Mouse (Mus musculus): ENCODE data around the gene Col25a1.

The Col25a1 gene

GRCm38 (mm10) chr3:130443842-130444627 lies 312.7 kb downstream of the Col25a1 start:
- no peak for DNase-seq (ENCODE audit: low spot score)

GRCm38 (mm10) chr3:130449864-130450263 lies 318.6 kb downstream of the Col25a1 start:
- DNase-seq (ENCODE audit: low spot score), result no peak

GRCm38 (mm10) chr3:130465371-130465770 lies 334.1 kb downstream of the Col25a1 start:
- DNase-seq (ENCODE audit: low spot score), result no peak

GRCm38 (mm10) chr3:130473211-130473768 lies 342.0 kb downstream of the Col25a1 start:
- no peak for DNase-seq (ENCODE audit: low spot score)

GRCm38 (mm10) chr3:130473970-130474369 lies 342.7 kb downstream of the Col25a1 start:
- DNase-seq (ENCODE audit: low spot score), result no peak

GRCm38 (mm10) chr3:130482513-130482912 lies 351.2 kb downstream of the Col25a1 start:
- no peak for DNase-seq (ENCODE audit: low spot score)

- no peak for DNase-seq (ENCODE audit: low spot score)
These were observed 357.5 kb downstream of the Col25a1 start for GRCm38 (mm10) chr3:130488839-130489238.

GRCm38 (mm10) chr3:130494192-130494591 lies 362.9 kb downstream of the Col25a1 start:
- DNase-seq (ENCODE audit: low spot score), result no peak

GRCm38 (mm10) chr3:130494665-130495396 lies 363.5 kb downstream of the Col25a1 start:
- DNase-seq (ENCODE audit: low spot score), result no peak

- DNase-seq (ENCODE audit: low spot score), result no peak
These were observed 365.7 kb downstream of the Col25a1 start for GRCm38 (mm10) chr3:130497036-130497435.

- DNase-seq (ENCODE audit: low spot score), result no peak
These were observed 370.4 kb downstream of the Col25a1 start for GRCm38 (mm10) chr3:130501713-130502112.

GRCm38 (mm10) chr3:130508330-130508729 lies 377.0 kb downstream of the Col25a1 start:
- DNase-seq (ENCODE audit: low spot score), result no peak

- DNase-seq (ENCODE audit: low spot score), result no peak
These were observed 387.2 kb downstream of the Col25a1 start for GRCm38 (mm10) chr3:130518457-130518879.

- DNase-seq (ENCODE audit: low spot score), result no peak
These were observed 390.7 kb downstream of the Col25a1 start for GRCm38 (mm10) chr3:130521834-130522476.

- no peak for DNase-seq (ENCODE audit: low spot score)
These were observed 391.7 kb downstream of the Col25a1 start for GRCm38 (mm10) chr3:130523019-130523418.

GRCm38 (mm10) chr3:130524367-130525137 lies 393.3 kb downstream of the Col25a1 start:
- no peak for DNase-seq (ENCODE audit: low spot score)

- DNase-seq (ENCODE audit: low spot score), result no peak
These were observed 403.7 kb downstream of the Col25a1 start for GRCm38 (mm10) chr3:130535021-130535420.

- no peak for DNase-seq (ENCODE audit: low spot score)
These were observed 410.2 kb downstream of the Col25a1 start for GRCm38 (mm10) chr3:130541541-130541940.

- DNase-seq (ENCODE audit: low spot score), result no peak
These were observed 414.7 kb downstream of the Col25a1 start for GRCm38 (mm10) chr3:130545995-130546394.

GRCm38 (mm10) chr3:130549066-130549465 lies 417.8 kb downstream of the Col25a1 start:
- no peak for DNase-seq (ENCODE audit: low spot score)

- no peak for DNase-seq (ENCODE audit: low spot score)
These were observed 425.0 kb downstream of the Col25a1 start for GRCm38 (mm10) chr3:130556263-130556662.

GRCm38 (mm10) chr3:130565586-130565985 lies 434.3 kb downstream of the Col25a1 start:
- no peak for DNase-seq (ENCODE audit: low spot score)

Data from ovary, postnatal 14 days (tissue).